Mouse (Mus musculus): ENCODE results near the gene Ak4. TPM values are rescaled to one million over a fixed set of nuclear protein-coding genes. Genes with fewer than 3 reads are reported as not detected.
"Not testable (repeated sequence)": the region's sequence is repeated elsewhere in the genome, so short reads cannot be mapped to it uniquely, and the experiment has no call there.

Ak4 gene
- polyA plus RNA-seq, 1 experiment, result 135 TPM

GRCm38 (mm10) chr4:101378778-101379177 lies 40.3 kb upstream of the Ak4 start:
- Histone ChIP-seq H3K27ac (ENCODE audit: insufficient read depth, low read depth, low read length) (no peak overlapping the region), H3K27me3 (replicated peaks; ENCODE audit: control insufficient read depth, insufficient read depth, low read length) (no peaks in the 10 kb centered on the region), H3K4me3 (ENCODE audit: insufficient read depth, low read depth, low read length) (no peak overlapping the region), H3K4me1 (ENCODE audit: control insufficient read depth, insufficient read depth, low read length) (no peaks in the 10 kb centered on the region), H3K36me3 (ENCODE audit: control insufficient read depth, insufficient read depth, low read length) (no peaks in the 10 kb centered on the region)
- DNase-seq, result no peak
- TF ChIP-seq POLR2A (IDR thresholded peaks at IDR 0.05; ENCODE audit: low read depth, low read length) (no peak), CTCF (conservative IDR thresholded peaks at IDR 0.05; ENCODE audit: insufficient read depth, insufficient read length, low read depth, low read length) (no peak)
- 73% methylated on average over 4 of the region's 4 CpGs for WGBS

GRCm38 (mm10) chr4:101385002-101385401 lies 34.1 kb upstream of the Ak4 start:
- Histone ChIP-seq H3K4me3 (ENCODE audit: insufficient read depth, low read depth, low read length) (no peak overlapping the region), H3K27me3 (replicated peaks; ENCODE audit: control insufficient read depth, insufficient read depth, low read length) (no peaks in the 10 kb centered on the region), H3K36me3 (ENCODE audit: control insufficient read depth, insufficient read depth, low read length) (no peaks in the 10 kb centered on the region), H3K4me1 (ENCODE audit: control insufficient read depth, insufficient read depth, low read length) (no peaks in the 10 kb centered on the region), H3K27ac (ENCODE audit: insufficient read depth, low read depth, low read length) (no peak overlapping the region)
- no peak; the same call in 1 of the 2 replicates for TF ChIP-seq CTCF (conservative IDR thresholded peaks at IDR 0.05; ENCODE audit: insufficient read depth, insufficient read length, low read depth, low read length)
- no peak for TF ChIP-seq POLR2A (IDR thresholded peaks at IDR 0.05; ENCODE audit: low read depth, low read length)
- peak; percentile 19 for DNase-seq
- WGBS, result 49% methylated on average over 2 of the region's 2 CpGs

GRCm38 (mm10) chr4:101388246-101388645 lies 30.8 kb upstream of the Ak4 start:
- Histone ChIP-seq H3K27me3 (replicated peaks; ENCODE audit: control insufficient read depth, insufficient read depth, low read length) (no peaks in the 10 kb centered on the region), H3K4me1 (ENCODE audit: control insufficient read depth, insufficient read depth, low read length) (no peaks in the 10 kb centered on the region), H3K27ac (ENCODE audit: insufficient read depth, low read depth, low read length) (no peak overlapping the region), H3K36me3 (ENCODE audit: control insufficient read depth, insufficient read depth, low read length) (no peaks in the 10 kb centered on the region), H3K4me3 (ENCODE audit: insufficient read depth, low read depth, low read length) (no peak overlapping the region)
- TF ChIP-seq CTCF (conservative IDR thresholded peaks at IDR 0.05; ENCODE audit: insufficient read depth, insufficient read length, low read depth, low read length) (no peak), POLR2A (IDR thresholded peaks at IDR 0.05; ENCODE audit: low read depth, low read length) (no peak)
- no peak for DNase-seq
- WGBS, result 90% methylated on average over 8 of the region's 8 CpGs

- not testable (repeated sequence) for DNase-seq; H3K27ac ChIP-seq (ENCODE audit: insufficient read depth, low read depth, low read length); H3K4me3 ChIP-seq (ENCODE audit: insufficient read depth, low read depth, low read length); H3K4me1 ChIP-seq (ENCODE audit: control insufficient read depth, insufficient read depth, low read length); H3K36me3 ChIP-seq (ENCODE audit: control insufficient read depth, insufficient read depth, low read length); H3K27me3 ChIP-seq (replicated peaks; ENCODE audit: control insufficient read depth, insufficient read depth, low read length)
- 77% methylated on average over 6 of the region's 6 CpGs for WGBS
Measured at GRCm38 (mm10) chr4:101388656-101389055, 30.4 kb upstream of the Ak4 start.

GRCm38 (mm10) chr4:101392229-101392628 lies 26.8 kb upstream of the Ak4 start:
- no peak overlapping the region for H3K27ac ChIP-seq (ENCODE audit: insufficient read depth, low read depth, low read length)
- no peaks in the 10 kb centered on the region for H3K4me1 ChIP-seq (ENCODE audit: control insufficient read depth, insufficient read depth, low read length)
- DNase-seq, result peak; percentile 59

GRCm38 (mm10) chr4:101393292-101393711 lies 25.8 kb upstream of the Ak4 start:
- H3K27ac ChIP-seq (ENCODE audit: insufficient read depth, low read depth, low read length), result no peak overlapping the region
- no peak for DNase-seq
- WGBS, result 77% methylated on average over 5 of the region's 5 CpGs
- H3K27me3 ChIP-seq (replicated peaks; ENCODE audit: control insufficient read depth, insufficient read depth, low read length), result no peaks in the 10 kb centered on the region
- no peak for TF ChIP-seq CTCF (conservative IDR thresholded peaks at IDR 0.05; ENCODE audit: insufficient read depth, insufficient read length, low read depth, low read length)
- no peak for TF ChIP-seq POLR2A (IDR thresholded peaks at IDR 0.05; ENCODE audit: low read depth, low read length)
- H3K4me1 ChIP-seq (ENCODE audit: control insufficient read depth, insufficient read depth, low read length), result no peaks in the 10 kb centered on the region
- no peaks in the 10 kb centered on the region for H3K36me3 ChIP-seq (ENCODE audit: control insufficient read depth, insufficient read depth, low read length)
- H3K4me3 ChIP-seq (ENCODE audit: insufficient read depth, low read depth, low read length), result no peak overlapping the region

More at GRCm38 (mm10) chr4:101392229-101392628, 26.8 kb upstream of the Ak4 start:
- no peak overlapping the region for H3K4me3 ChIP-seq (ENCODE audit: insufficient read depth, low read depth, low read length)
- no peaks in the 10 kb centered on the region for H3K36me3 ChIP-seq (ENCODE audit: control insufficient read depth, insufficient read depth, low read length)
- no peaks in the 10 kb centered on the region for H3K27me3 ChIP-seq (replicated peaks; ENCODE audit: control insufficient read depth, insufficient read depth, low read length)
- TF ChIP-seq POLR2A (IDR thresholded peaks at IDR 0.05; ENCODE audit: low read depth, low read length) (no peak), CTCF (conservative IDR thresholded peaks at IDR 0.05; ENCODE audit: insufficient read depth, insufficient read length, low read depth, low read length) (peak; percentile 83)
- 41% methylated on average over 2 of the region's 2 CpGs for WGBS

GRCm38 (mm10) chr4:101395021-101395533 lies 24.0 kb upstream of the Ak4 start:
- Histone ChIP-seq H3K4me1 (ENCODE audit: control insufficient read depth, insufficient read depth, low read length) (no peaks in the 10 kb centered on the region), H3K36me3 (ENCODE audit: control insufficient read depth, insufficient read depth, low read length) (no peaks in the 10 kb centered on the region), H3K4me3 (ENCODE audit: insufficient read depth, low read depth, low read length) (no peak overlapping the region), H3K27me3 (replicated peaks; ENCODE audit: control insufficient read depth, insufficient read depth, low read length) (no peaks in the 10 kb centered on the region), H3K27ac (ENCODE audit: insufficient read depth, low read depth, low read length) (no peak overlapping the region)
- WGBS, result 90% methylated on average over 8 of the region's 8 CpGs
- DNase-seq, result no peak
- TF ChIP-seq POLR2A (IDR thresholded peaks at IDR 0.05; ENCODE audit: low read depth, low read length) (no peak), CTCF (conservative IDR thresholded peaks at IDR 0.05; ENCODE audit: insufficient read depth, insufficient read length, low read depth, low read length) (no peak)
